17 mouse cellular contexts compared by ENCODE assay signal in the genomic region with DNA sequence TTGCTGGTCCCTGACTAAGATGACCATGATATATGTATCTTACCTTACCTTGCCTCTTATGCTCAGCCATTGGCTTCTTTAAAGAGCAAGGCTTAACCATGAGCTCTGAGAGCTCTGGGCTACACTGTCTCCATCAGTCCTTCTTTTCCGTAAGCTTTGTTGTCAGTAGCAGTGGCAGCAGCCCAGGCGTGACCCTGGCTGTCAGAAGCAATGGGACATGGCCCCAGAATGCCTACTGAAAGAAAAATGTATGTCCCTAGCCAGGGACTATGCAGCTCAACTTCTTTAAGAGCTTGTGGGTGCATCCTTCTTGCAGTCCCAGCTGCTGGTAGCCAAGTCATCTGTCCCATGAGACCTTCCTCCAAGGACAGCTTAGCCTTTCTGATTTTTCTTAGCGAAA. TPM values are rescaled to one million over a fixed set of nuclear protein-coding genes. Genes with fewer than 3 reads are reported as not detected.
A peak's percentile ranks its signal among the peaks of the same experiment; 100 is the strongest.
DNase-seq lines count a peak whose midpoint lies in the region; ATAC-seq and TF ChIP-seq lines count a peak whose summit lies in the region.
"Had no signal": no experiment of that assay in that cellular context is flagged by ENCODE, and none has a peak within 500 bp of the region (broad histone marks: within the 10 kb centered on the region; RNA-seq: fewer than 3 reads in every experiment).

No protein-coding gene starts in this region.

- no peaks in the 10 kb centered on the region for H3K27me3 ChIP-seq in forebrain, embryonic 13.5 days
- H3K27me3 ChIP-seq in forebrain, embryonic 12.5 days, result no peaks in the 10 kb centered on the region
- no peaks in the 10 kb centered on the region for H3K27me3 ChIP-seq in CH12.LX (replicated peaks)
- H3K27me3 ChIP-seq in hindbrain, embryonic 16.5 days (replicated peaks; ENCODE audit: control insufficient read depth, insufficient read depth, low read length), result no peaks in the 10 kb centered on the region
- H3K27me3 ChIP-seq: embryonic facial prominence, embryonic 12.5 days; heart, embryonic 15.5 days; midbrain, embryonic 12.5 days had no signal

- no peak for TF ChIP-seq CTCF in layer of hippocampus, adult 2 months (conservative IDR thresholded peaks at IDR 0.05)
- TF ChIP-seq CTCF in CH12.LX (conservative IDR thresholded peaks at IDR 0.05 in 1 of 2, IDR thresholded peaks at IDR 0.05 in 1 of 2; ENCODE audit: low read depth in 2 of 2, low read length in 2 of 2), result no peak

- no peaks in the 10 kb centered on the region for H3K9me3 ChIP-seq in forebrain, embryonic 13.5 days (replicated peaks)
- no peaks in the 10 kb centered on the region for H3K9me3 ChIP-seq in forebrain, embryonic 12.5 days
- no peaks in the 10 kb centered on the region for H3K9me3 ChIP-seq in CH12.LX (replicated peaks; ENCODE audit: low read length)
- H3K9me3 ChIP-seq in hindbrain, embryonic 16.5 days (ENCODE audit: control insufficient read depth, low read length), result no peaks in the 10 kb centered on the region
- H3K9me3 ChIP-seq: embryonic facial prominence, embryonic 12.5 days; heart, embryonic 15.5 days; midbrain, embryonic 12.5 days had no signal

- H3K9ac ChIP-seq in forebrain, embryonic 13.5 days, result no peak overlapping the region
- no peak overlapping the region for H3K9ac ChIP-seq in forebrain, embryonic 12.5 days
- no peak overlapping the region for H3K9ac ChIP-seq in CH12.LX (ENCODE audit: insufficient read depth, low read depth)
- no peak overlapping the region for H3K9ac ChIP-seq in hindbrain, embryonic 16.5 days (ENCODE audit: low read depth, low read length)
- H3K9ac ChIP-seq: embryonic facial prominence, embryonic 12.5 days; heart, embryonic 15.5 days; midbrain, embryonic 12.5 days had no signal

- no peak for TF ChIP-seq RAD21 in CH12.LX (IDR thresholded peaks at IDR 0.05; ENCODE audit: low read depth, low read length)

- no peaks in the 10 kb centered on the region for H3K36me3 ChIP-seq in forebrain, embryonic 13.5 days (ENCODE audit: poor library complexity, severe bottlenecking)
- H3K36me3 ChIP-seq in forebrain, embryonic 12.5 days (replicated peaks), result no peaks in the 10 kb centered on the region
- no peaks in the 10 kb centered on the region for H3K36me3 ChIP-seq in CH12.LX (replicated peaks in 1 of 2; ENCODE audit: control insufficient read depth in 1 of 2, insufficient read depth in 1 of 2, low read length in 1 of 2)
- H3K36me3 ChIP-seq in hindbrain, embryonic 16.5 days (ENCODE audit: control insufficient read depth, insufficient read depth, low read length), result no peaks in the 10 kb centered on the region
- H3K36me3 ChIP-seq: embryonic facial prominence, embryonic 12.5 days; heart, embryonic 15.5 days; midbrain, embryonic 12.5 days had no signal

- no peak overlapping the region for H3K4me2 ChIP-seq in forebrain, embryonic 13.5 days
- H3K4me2 ChIP-seq in forebrain, embryonic 12.5 days, result no peak overlapping the region
- H3K4me2 ChIP-seq in CH12.LX (ENCODE audit: insufficient read depth, low read depth, poor library complexity, severe bottlenecking), result peak overlapping the region; percentile 70
- no peak overlapping the region for H3K4me2 ChIP-seq in hindbrain, embryonic 16.5 days (ENCODE audit: low read length)
- H3K4me2 ChIP-seq: embryonic facial prominence, embryonic 12.5 days; midbrain, embryonic 12.5 days had no signal

- no peaks in the 10 kb centered on the region for H3K79me2 ChIP-seq in CH12.LX (replicated peaks; ENCODE audit: control insufficient read depth, extremely low read depth, insufficient read depth, poor library complexity, severe bottlenecking)

- no peak overlapping the region for H3K27ac ChIP-seq in forebrain, embryonic 13.5 days
- H3K27ac ChIP-seq in forebrain, embryonic 12.5 days, result no peak overlapping the region
- peak overlapping the region; percentile 69 for H3K27ac ChIP-seq in layer of hippocampus, adult 2 months
- no peak overlapping the region for H3K27ac ChIP-seq in CH12.LX (ENCODE audit: insufficient read depth, low read depth)
- H3K27ac ChIP-seq in hindbrain, embryonic 16.5 days (ENCODE audit: low read depth, low read length), result no peak overlapping the region
- H3K27ac ChIP-seq: embryonic facial prominence, embryonic 12.5 days; heart, embryonic 15.5 days; kidney, postnatal 0 days; macrophage; midbrain, embryonic 12.5 days had no signal

- TF ChIP-seq EP300 in CH12.LX (IDR thresholded peaks at IDR 0.05; ENCODE audit: low read length), result no peak

- dilution Hi-C loops in CH12.LX (cut with MboI; ENCODE audit: extremely low pct_ligation_motif_present, extremely low pct_unique_long_range_greater_than_20kb, low sequenced_read_pairs), result no loop called here

- H3K4me3 ChIP-seq in forebrain, embryonic 13.5 days, result no peak overlapping the region
- no peak overlapping the region for H3K4me3 ChIP-seq in forebrain, embryonic 12.5 days (replicated peaks)
- no peak overlapping the region for H3K4me3 ChIP-seq in layer of hippocampus, adult 2 months
- no peak overlapping the region for H3K4me3 ChIP-seq in CH12.LX (replicated peaks in 1 of 3; ENCODE audit: low read depth in 2 of 3, low read length in 2 of 3, poor library complexity in 1 of 3)
- H3K4me3 ChIP-seq in hindbrain, embryonic 16.5 days (ENCODE audit: low read length), result no peak overlapping the region
- H3K4me3 ChIP-seq: embryonic facial prominence, embryonic 12.5 days; heart, embryonic 15.5 days; midbrain, embryonic 12.5 days had no signal

- ATAC-seq in forebrain, embryonic 13.5 days, result peak; percentile 38; the same call in 1 of the 2 replicates
- no peak for ATAC-seq in forebrain, embryonic 12.5 days (ENCODE audit: low FRiP score)
- ATAC-seq in hindbrain, embryonic 16.5 days, result peak; percentile 35; the same call in 1 of the 2 replicates
- ATAC-seq in megakaryocyte progenitor cell, adult 5-6 weeks (replicated peaks; ENCODE audit: poor library complexity), result no peak
- ATAC-seq in monocyte, adult 5-6 weeks (replicated peaks; ENCODE audit: insufficient number of reproducible peaks, low FRiP score, low TSS enrichment, poor library complexity, severe bottlenecking), result no peak
- ATAC-seq: lung, postnatal 0 days had no signal

- WGBS in forebrain, embryonic 13.5 days, result 75% methylated on average over 3 of the region's 3 CpGs
- 81% methylated on average over 3 of the region's 3 CpGs for WGBS in forebrain, embryonic 12.5 days
- 60% methylated on average over 3 of the region's 3 CpGs for WGBS in hindbrain, embryonic 16.5 days

- no peak for DNase-seq in layer of hippocampus, adult 2 months (ENCODE audit: low spot score in 2 of 2)
- DNase-seq in layer of hippocampus, adult 18-20 months (ENCODE audit: low spot score in 2 of 2), result no peak
- peak; percentile 24 for DNase-seq in CH12.LX (ENCODE audit: extremely low read depth)
- DNase-seq: cerebellum, adult 11-12 months; kidney, adult 2 months had no signal

- no peaks in the 10 kb centered on the region for H3K4me1 ChIP-seq in forebrain, embryonic 13.5 days
- peaks cover 7% of the 10 kb centered on the region; the same call in 1 of the 2 replicates for H3K4me1 ChIP-seq in forebrain, embryonic 12.5 days
- peaks cover 14 to 64% of the 10 kb centered on the region in 2 experiments; a peak in 3 of 4 replicates for H3K4me1 ChIP-seq in CH12.LX (ENCODE audit: control insufficient read depth in 1 of 2, insufficient read depth in 2 of 2)
- peaks cover 7% of the 10 kb centered on the region for H3K4me1 ChIP-seq in hindbrain, embryonic 16.5 days (ENCODE audit: control insufficient read depth, insufficient read depth, low read depth, low read length)
- H3K4me1 ChIP-seq: embryonic facial prominence, embryonic 12.5 days had no signal

- in situ Hi-C loops in CH12.LX (cut with MboI; ENCODE audit: low pct_ligation_motif_present, low pct_unique_long_range_greater_than_20kb, low sequenced_read_pairs), result no loop called here

- TF ChIP-seq POLR2A in CH12.LX (IDR thresholded peaks at IDR 0.05; ENCODE audit: low read depth, low read length), result no peak

TF ChIP-seq in CH12.LX, 34 proteins besides CTCF, POLR2A, EP300 and RAD21:
- TF ChIP-seq NELFE (IDR thresholded peaks at IDR 0.05; ENCODE audit: low read depth, low read length), result no peak
- TF ChIP-seq JUN (IDR thresholded peaks at IDR 0.05; ENCODE audit: insufficient read depth, low read depth, low read length), result no peak
- TF ChIP-seq MYC (IDR thresholded peaks at IDR 0.05; ENCODE audit: low read depth, low read length), result no peak
- no peak for TF ChIP-seq ZKSCAN1 (IDR thresholded peaks at IDR 0.05; ENCODE audit: borderline replicate concordance, low read depth, low read length)
- no peak for TF ChIP-seq ELF1 (IDR thresholded peaks at IDR 0.05; ENCODE audit: low read depth, low read length)
- no peak for TF ChIP-seq UBTF (IDR thresholded peaks at IDR 0.05; ENCODE audit: low read depth, low read length)
- no peak for TF ChIP-seq USF2 (conservative IDR thresholded peaks at IDR 0.05; ENCODE audit: low read depth, low read length)
- TF ChIP-seq MXI1 (IDR thresholded peaks at IDR 0.05; ENCODE audit: low read depth, low read length), result no peak
- TF ChIP-seq MAX (IDR thresholded peaks at IDR 0.05; ENCODE audit: low read length), result no peak
- no peak for TF ChIP-seq MEF2A (IDR thresholded peaks at IDR 0.05; ENCODE audit: borderline replicate concordance, low read depth, low read length)
- TF ChIP-seq MAZ (IDR thresholded peaks at IDR 0.05; ENCODE audit: low read depth, low read length), result no peak
- TF ChIP-seq USF1 (IDR thresholded peaks at IDR 0.05; ENCODE audit: low read depth, low read length), result no peak

RNA-seq across cellular contexts. Expression of a gene that starts 46.7 kb away (rescaled TPM):
- polyA plus RNA-seq in forebrain, embryonic 13.5 days (2015; fragmentation: Nextera tagmentation; extraction: Ambion mirVana), result 2.9 and 5.1 TPM in 2 replicates
- polyA plus RNA-seq in forebrain, embryonic 12.5 days (2016; fragmentation: Nextera tagmentation; extraction: Ambion mirVana), result 6.9 and 10.5 TPM in 2 replicates
- 100 to 1,000 TPM; 390 to 415 TPM for total RNA-seq in layer of hippocampus, adult 2 months (2021)
- 100 to 1,000 TPM; 368 to 401 TPM for total RNA-seq in layer of hippocampus, adult 18-20 months (2021)
- total RNA-seq in CH12.LX (2012; rRNA removed), result 0.13 and 0.42 TPM in 2 replicates
- total RNA-seq in CH12.LX (2014; rRNA removed), result 0.38 and 0.51 TPM in 2 replicates
- 0.83 and 0.85 TPM in 2 replicates for polyA plus RNA-seq in CH12.LX (2012; ENCODE audit: insufficient read length, low read depth)
- polyA plus RNA-seq in hindbrain, embryonic 16.5 days (2015; fragmentation: Nextera tagmentation; extraction: Ambion mirVana), result 2.5 TPM in 2 replicates
- total RNA-seq in megakaryocyte progenitor cell, adult 5-6 weeks (2015), result 0.07 TPM in 1 of 2 replicates, not detected in the other
- not detected in 2 replicates for total RNA-seq in megakaryocyte progenitor cell, adult 5-6 weeks (2017)
- total RNA-seq in monocyte, adult 5-6 weeks (2017), result 51.1 to 76.6 TPM (median 54.2 TPM) in 3 replicates
- total RNA-seq: gastrocnemius, adult 18-20 months had no signal

Comparison
In these comparisons a context has a peak if more than half of its experiments do, and no peak if none do; other contexts are left out.
1. ATAC-seq: peak in forebrain, embryonic 13.5 days (single experiment) and hindbrain, embryonic 16.5 days (single experiment); none in forebrain, embryonic 12.5 days (single experiment), megakaryocyte progenitor cell, adult 5-6 weeks (single experiment) and monocyte, adult 5-6 weeks (single experiment).
2. RNA of a gene that starts 46.7 kb away (total RNA-seq): 390 to 415 TPM in layer of hippocampus, adult 2 months, 368 to 401 TPM in layer of hippocampus, adult 18-20 months and 51.1 to 76.6 TPM in monocyte, adult 5-6 weeks; 0.13 to 0.51 TPM in CH12.LX and 0.07 TPM in megakaryocyte progenitor cell, adult 5-6 weeks; every median in the first group is over 10 times any median in the second.